Mouse (Mus musculus) hematopoietic stem cell, adult 5-6 weeks (primary cell): Measurements from ENCODE around the gene Il16. TPM values are rescaled to one million over a fixed set of nuclear protein-coding genes. Genes with fewer than 3 reads are reported as not detected.
A peak's percentile ranks its signal among the peaks of the same experiment; 100 is the strongest.
"Not testable (repeated sequence)": the region's sequence is repeated elsewhere in the genome, so short reads cannot be mapped to it uniquely, and the experiment has no call there.

Experiments used
- ATAC-seq, 2 experiments: fragments of 125-278 bp in 1 of 2; replicated peaks in 1 of 2; 2 replicates each; pipeline ENCODE4 v1.8.0; 2016 to 2017; ENCODE audit warnings: inconsistent platforms in 2 of 2, mild to moderate bottlenecking in 2 of 2, moderate number of reproducible peaks in 2 of 2, low read depth in 1 of 2, moderate TSS enrichment in 1 of 2; ENCODE audit not compliant: low FRiP score in 2 of 2, poor library complexity in 2 of 2, severe bottlenecking in 2 of 2, insufficient read depth in 1 of 2, low TSS enrichment in 1 of 2
- total RNA-seq: library from RNA; stranded (forward); fragments of 172-1452, 232-1000 nt; gene quantifications from 2 replicates; pipeline ENCODE4 v1.2.3, GENCODE M21; 2017

The Il16 gene
- total RNA-seq, 1 experiment from 2014 or later: 93.8 TPM

GRCm38 (mm10) chr7:83717021-83717725, 28.4 kb downstream of the Il16 start:
- peak; percentile 76 to 93 for ATAC-seq

- ATAC-seq: no peak
These were observed 31.9 kb downstream of the Il16 start for GRCm38 (mm10) chr7:83713639-83714038.

- ATAC-seq: not testable (repeated sequence)
These were observed 33.8 kb downstream of the Il16 start for GRCm38 (mm10) chr7:83711676-83712259.

GRCm38 (mm10) chr7:83703046-83703775, 42.3 kb downstream of the Il16 start:
- no peak for ATAC-seq

GRCm38 (mm10) chr7:83699066-83699745, 46.3 kb downstream of the Il16 start:
- peak; percentile 93 to 96 for ATAC-seq

- peak; percentile 30 to 61; a peak in 1 of 4 replicates for ATAC-seq
These were observed 49.9 kb downstream of the Il16 start for GRCm38 (mm10) chr7:83695449-83696212.

- no peak; a peak in 1 of 4 replicates for ATAC-seq
These were observed 62.8 kb downstream of the Il16 start for GRCm38 (mm10) chr7:83682640-83683274.

GRCm38 (mm10) chr7:83678506-83678905, 67.0 kb downstream of the Il16 start:
- no peak for ATAC-seq

- ATAC-seq: peak; percentile 66
These were observed 68.2 kb downstream of the Il16 start for GRCm38 (mm10) chr7:83677296-83677695.

- peak; percentile 46 to 47; a peak in 1 of 4 replicates for ATAC-seq
These were observed 69.8 kb downstream of the Il16 start for GRCm38 (mm10) chr7:83675545-83676254.

- no peak for ATAC-seq
These were observed 74.0 kb downstream of the Il16 start for GRCm38 (mm10) chr7:83671573-83671972.

- peak; percentile 68 to 70; a peak in 2 of 4 replicates for ATAC-seq
These were observed 76.8 kb downstream of the Il16 start for GRCm38 (mm10) chr7:83668724-83669123.

- ATAC-seq: peak in 1 of 2 experiments; percentile 46; a peak in 1 of 4 replicates
These were observed 77.4 kb downstream of the Il16 start for GRCm38 (mm10) chr7:83667936-83668645.

- no peak for ATAC-seq
These were observed 79.4 kb downstream of the Il16 start for GRCm38 (mm10) chr7:83666087-83666595.

- ATAC-seq: no peak
These were observed 82.7 kb downstream of the Il16 start for GRCm38 (mm10) chr7:83662711-83663375.
